Mouse (Mus musculus): ENCODE measurements around the gene Sept12.

Gene Sept12

GRCm38 (mm10) chr16:4937351-4938190 is 60.1 kb downstream of the Sept12 start:
- DNase-seq (ENCODE audit: low spot score) = no peak

All from yolk sac, embryonic 10.5 days (tissue).